Mouse (Mus musculus): Measurements from ENCODE around the gene Nr4a1.

DNA sequence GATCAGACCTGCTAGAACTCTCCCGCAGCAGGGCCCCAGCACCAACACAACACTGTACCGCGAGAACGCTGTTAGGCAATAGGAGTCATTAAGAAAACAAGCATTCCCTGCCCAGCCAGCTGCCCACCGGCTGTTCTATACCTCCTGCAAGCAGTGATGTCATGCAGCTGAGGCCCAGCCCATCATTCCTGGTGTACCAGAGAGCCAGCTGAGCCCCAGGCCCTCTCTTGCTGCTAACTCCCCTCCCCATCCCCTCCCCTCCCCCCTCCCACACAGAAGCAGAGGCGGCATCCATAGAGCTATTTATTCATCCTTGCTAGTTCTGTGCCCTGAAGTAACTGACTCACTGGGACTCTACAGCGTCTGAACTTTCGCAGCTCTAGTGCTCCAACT, 33.2 kb upstream of the Nr4a1 start:
- TF ChIP-seq CTCF (IDR thresholded peaks at IDR 0.05; ENCODE audit: borderline replicate concordance, insufficient read depth, low read depth, low read length), result no peak
- TF ChIP-seq POLR2A (IDR thresholded peaks at IDR 0.05; ENCODE audit: borderline replicate concordance, insufficient read depth, low read length), result no peak
